Mouse (Mus musculus): ENCODE measurements around the gene Caskin1. TPM values are rescaled to one million over a fixed set of nuclear protein-coding genes. Genes with fewer than 3 reads are reported as not detected.

Gene Caskin1
- total RNA-seq, 2 experiments from 2014 or later: 0.56 to 0.68 TPM

GRCm38 (mm10) chr17:24531064-24531463, 42.7 kb downstream of the Caskin1 start:
- no peak for DNase-seq

- no peak for DNase-seq
Observed at GRCm38 (mm10) chr17:24532045-24532444, 43.6 kb downstream of the Caskin1 start.

GRCm38 (mm10) chr17:24533099-24533992, 44.9 kb downstream of the Caskin1 start:
- peak; percentile 81 for DNase-seq

- no peak for DNase-seq
Observed at GRCm38 (mm10) chr17:24534160-24534718, 45.8 kb downstream of the Caskin1 start, which contains the start of gene Rab26. Rab26 (minus strand) TSS chr17:24534210.

- no peak for DNase-seq
Observed at GRCm38 (mm10) chr17:24535300-24535699, 46.9 kb downstream of the Caskin1 start.

- no peak for DNase-seq
Observed at GRCm38 (mm10) chr17:24537536-24537935, 49.1 kb downstream of the Caskin1 start.

- no peak for DNase-seq
Observed at GRCm38 (mm10) chr17:24538950-24539349, 50.5 kb downstream of the Caskin1 start.

- DNase-seq: no peak
Observed at GRCm38 (mm10) chr17:24540375-24540774, 52.0 kb downstream of the Caskin1 start.

- no peak for DNase-seq
Observed at GRCm38 (mm10) chr17:24544613-24545012, 56.2 kb downstream of the Caskin1 start.

- DNase-seq: no peak
Observed at GRCm38 (mm10) chr17:24545247-24545646, 56.8 kb downstream of the Caskin1 start.

- DNase-seq: no peak
Observed at GRCm38 (mm10) chr17:24546234-24546633, 57.8 kb downstream of the Caskin1 start.

- DNase-seq: no peak
Observed at GRCm38 (mm10) chr17:24548435-24548834, 60.0 kb downstream of the Caskin1 start.

- DNase-seq: no peak
Observed at GRCm38 (mm10) chr17:24548921-24549617, 60.7 kb downstream of the Caskin1 start.

GRCm38 (mm10) chr17:24549618-24550415, 61.4 kb downstream of the Caskin1 start, which contains the start of gene Pkd1:
Pkd1 (plus strand) TSS chr17:24549834.
- DNase-seq: peak; percentile 96

GRCm38 (mm10) chr17:24550416-24551049, 62.1 kb downstream of the Caskin1 start:
- DNase-seq: peak; percentile 79

- DNase-seq: no peak
Observed at GRCm38 (mm10) chr17:24551050-24551444, 62.6 kb downstream of the Caskin1 start.

- peak; percentile 42 for DNase-seq
Observed at GRCm38 (mm10) chr17:24557091-24557490, 68.7 kb downstream of the Caskin1 start.

Data from gastrocnemius, postnatal 10 days (tissue).